Mouse (Mus musculus) C2C12 (cell line): ENCODE results near the gene Agap1.

Experiments
- CEBPB ChIP-seq: IDR thresholded peaks from one replicate; pipeline ENCODE4 v1.6.1; 2011; ENCODE audit warnings: low read depth, mild to moderate bottlenecking, control low read depth, moderate library complexity
- CTCF ChIP-seq: IDR thresholded peaks from one replicate; pipeline ENCODE4 v1.5.1; 2011; ENCODE audit not compliant: control insufficient read depth, insufficient read depth, insufficient read length

DNA sequence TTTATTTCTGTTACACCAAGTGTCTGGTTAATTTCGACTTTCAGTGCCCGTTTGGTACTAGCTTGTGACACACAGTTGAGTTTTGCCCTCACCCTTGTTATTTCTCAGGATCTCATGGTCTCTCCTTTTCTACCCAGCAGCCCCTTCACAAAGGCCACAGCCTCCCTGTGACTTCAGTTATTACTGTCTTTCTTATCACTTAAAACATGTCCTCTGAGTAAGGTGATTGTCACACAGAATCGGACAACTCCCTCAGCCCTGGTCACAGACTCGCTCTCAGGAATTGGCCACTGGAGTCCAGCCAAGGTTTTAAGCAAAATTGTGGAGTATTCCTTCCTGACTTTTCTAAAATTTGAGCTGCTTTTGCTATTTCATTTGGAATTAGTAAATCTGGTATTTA lies 176.2 kb downstream of the Agap1 start:
- no peak for TF ChIP-seq CEBPB
- TF ChIP-seq CTCF = no peak
